Mouse (Mus musculus): ENCODE results near the gene Arrb2.

GRCm38 (mm10) chr11:70418199-70418598, 14.2 kb upstream of the Arrb2 start:
- TF ChIP-seq CTCF (IDR thresholded peaks at IDR 0.05; ENCODE audit: low read depth, low read length) (no peak), POLR2A (IDR thresholded peaks at IDR 0.05; ENCODE audit: extremely low read depth, insufficient read depth, low read length) (no peak)
